Comparison of ENCODE assay signal across 21 mouse cellular contexts in genomic region chr9:46337331-46337730, GRCm38 (mm10). TPM values are rescaled to one million over a fixed set of nuclear protein-coding genes. Genes with fewer than 3 reads are reported as not detected.
DNase-seq lines count a peak whose midpoint lies in the region; ATAC-seq and TF ChIP-seq lines count a peak whose summit lies in the region.
"Had no signal": no experiment of that assay in that cellular context is flagged by ENCODE, and none has a peak within 500 bp of the region (broad histone marks: within the 10 kb centered on the region; RNA-seq: fewer than 3 reads in every experiment).

No protein-coding gene starts in this region.

- H3K4me1 ChIP-seq in forebrain, embryonic 14.5 days (ENCODE audit: control insufficient read depth, insufficient read depth, low read length) = peaks cover 16% of the 10 kb centered on the region
- peaks cover 23% of the 10 kb centered on the region for H3K4me1 ChIP-seq in hindbrain, postnatal 0 days (ENCODE audit: insufficient read depth, low read length)
- H3K4me1 ChIP-seq: heart, embryonic 15.5 days had no signal

- intact Hi-C loops in left cerebral cortex, adult 2 months (cut with DNase I) = no loop called here

- peak; percentile 23; the same call in 1 of the 2 replicates for ATAC-seq in forebrain, embryonic 14.5 days
- peak; percentile 46 for ATAC-seq in hindbrain, postnatal 0 days

- H3ac ChIP-seq in myocyte (ENCODE audit: control insufficient read depth, insufficient read length) = no peak overlapping the region

- no peak for DNase-seq in left cerebral cortex, adult 2 months (ENCODE audit: extremely low spot score in 1 of 2, low spot score in 2 of 2)
- DNase-seq in left cerebral cortex, adult 9 months (ENCODE audit: low spot score in 2 of 2) = no peak
- no peak for DNase-seq in forebrain, embryonic 14.5 days (ENCODE audit: low spot score)
- DNase-seq in hindbrain, postnatal 0 days (ENCODE audit: low spot score) = peak; percentile 34
- no peak for DNase-seq in retina, embryonic 14.5 days (ENCODE audit: low spot score)
- DNase-seq in lung, postnatal 36 days = no peak
- DNase-seq: cerebellum, adult 8-10 months; kidney, adult 2 months; kidney, postnatal 36 days; lung, adult 18-20 months had no signal

- H3K27me3 ChIP-seq in forebrain, embryonic 14.5 days (replicated peaks; ENCODE audit: control insufficient read depth, insufficient read depth, low read length) = no peaks in the 10 kb centered on the region
- H3K27me3 ChIP-seq in hindbrain, postnatal 0 days (ENCODE audit: insufficient read depth, low read length) = no peaks in the 10 kb centered on the region
- peaks cover 33% of the 10 kb centered on the region for H3K27me3 ChIP-seq in myocyte (ENCODE audit: control insufficient read depth, insufficient read depth, insufficient read length)

- H3K9ac ChIP-seq in forebrain, embryonic 14.5 days (ENCODE audit: low read length) = no peak overlapping the region
- H3K9ac ChIP-seq in hindbrain, postnatal 0 days (replicated peaks; ENCODE audit: low read length) = no peak overlapping the region
- H3K9ac ChIP-seq: heart, embryonic 15.5 days had no signal

- peak overlapping the region; percentile 75 for H3K27ac ChIP-seq in left cerebral cortex, adult 2 months
- peak overlapping the region; percentile 39; the same call in 1 of the 2 replicates for H3K27ac ChIP-seq in forebrain, embryonic 14.5 days (ENCODE audit: low read depth, low read length)
- H3K27ac ChIP-seq in hindbrain, postnatal 0 days = peak overlapping the region; percentile 67; the same call in 1 of the 2 replicates
- H3K27ac ChIP-seq: heart, embryonic 15.5 days; macrophage had no signal

- no peaks in the 10 kb centered on the region for H3K79me2 ChIP-seq in myocyte (ENCODE audit: control insufficient read depth, insufficient read depth)

- 33% methylated on average over 7 of the region's 7 CpGs for WGBS in forebrain, embryonic 14.5 days
- WGBS in hindbrain, postnatal 0 days = 34% methylated on average over 7 of the region's 7 CpGs

- H3K36me3 ChIP-seq in forebrain, embryonic 14.5 days (ENCODE audit: control insufficient read depth, insufficient read depth, low read length) = no peaks in the 10 kb centered on the region
- H3K36me3 ChIP-seq in hindbrain, postnatal 0 days (ENCODE audit: insufficient read depth, low read length) = no peaks in the 10 kb centered on the region
- H3K36me3 ChIP-seq in myocyte (ENCODE audit: control insufficient read depth, insufficient read depth) = no peaks in the 10 kb centered on the region
- H3K36me3 ChIP-seq: embryonic facial prominence, embryonic 10.5 days; G1E; heart, embryonic 15.5 days had no signal

- no peak overlapping the region for H3K4me3 ChIP-seq in left cerebral cortex, adult 2 months
- H3K4me3 ChIP-seq in forebrain, embryonic 14.5 days (ENCODE audit: low read depth, low read length) = no peak overlapping the region
- H3K4me3 ChIP-seq in hindbrain, postnatal 0 days (ENCODE audit: low read length) = no peak overlapping the region
- no peak overlapping the region for H3K4me3 ChIP-seq in myocyte
- H3K4me3 ChIP-seq: embryonic facial prominence, embryonic 10.5 days; erythroblast, embryonic 14.5 days; heart, embryonic 15.5 days had no signal

- H3K4me2 ChIP-seq in forebrain, embryonic 14.5 days (ENCODE audit: low read length) = no peak overlapping the region
- no peak overlapping the region for H3K4me2 ChIP-seq in hindbrain, postnatal 0 days (ENCODE audit: low read depth, low read length)
- peak overlapping the region; percentile 18 for H3K4me2 ChIP-seq in myocyte (ENCODE audit: low read depth)
- H3K4me2 ChIP-seq: heart, embryonic 15.5 days had no signal

- TF ChIP-seq CTCF in left cerebral cortex, adult 2 months (IDR thresholded peaks at IDR 0.05) = no peak
- no peak for TF ChIP-seq CTCF in hindbrain, postnatal 0 days (IDR thresholded peaks at IDR 0.05; ENCODE audit: low read depth)

- no peak for TF ChIP-seq POLR2A in myocyte (IDR thresholded peaks at IDR 0.05; ENCODE audit: insufficient read length, low read depth)

- H3K9me3 ChIP-seq in forebrain, embryonic 14.5 days (replicated peaks; ENCODE audit: control insufficient read depth, low read length) = no peaks in the 10 kb centered on the region
- no peaks in the 10 kb centered on the region for H3K9me3 ChIP-seq in hindbrain, postnatal 0 days (ENCODE audit: low read length)
- H3K9me3 ChIP-seq: embryonic facial prominence, embryonic 10.5 days; G1E; heart, embryonic 15.5 days had no signal

TF ChIP-seq in myocyte, 11 proteins besides CTCF, POLR2A, EP300 and RAD21:
- TF ChIP-seq TCF3 (IDR thresholded peaks at IDR 0.05; ENCODE audit: insufficient read length, low read depth) (no peak), MAX (IDR thresholded peaks at IDR 0.05; ENCODE audit: low read depth) (no peak), E2F4 (IDR thresholded peaks at IDR 0.05; ENCODE audit: insufficient read depth) (no peak), USF1 (IDR thresholded peaks at IDR 0.05; ENCODE audit: low read depth) (no peak), POLR2AphosphoS2 (IDR thresholded peaks at IDR 0.05; ENCODE audit: insufficient read length, low read depth) (no peak), REST (IDR thresholded peaks at IDR 0.05; ENCODE audit: insufficient read depth, insufficient read length) (no peak), TCF12 (IDR thresholded peaks at IDR 0.05; ENCODE audit: insufficient read depth, poor library complexity, severe bottlenecking) (no peak), CEBPB (IDR thresholded peaks at IDR 0.05; ENCODE audit: insufficient read depth, poor library complexity, severe bottlenecking) (no peak)

RNA-seq across cellular contexts. Expression of gene 4931429L15Rik, which starts 17.5 kb away (rescaled TPM):
- total RNA-seq in left cerebral cortex, adult 2 months (2021) = not detected
- not detected in 2 replicates for polyA plus RNA-seq in forebrain, embryonic 14.5 days (2014; fragmentation: Nextera tagmentation; extraction: Ambion mirVana)
- 0.07 TPM in 1 of 2 replicates, not detected in the other for total RNA-seq in hindbrain, postnatal 0 days (2014; rRNA removed)
- polyA plus RNA-seq in hindbrain, postnatal 0 days (2015; fragmentation: Nextera tagmentation; extraction: Ambion mirVana) = not detected in 2 replicates
- not detected for polyA plus RNA-seq in myocyte (2012; fragmentation: generic; extraction: Trizol)
- total RNA-seq: adrenal gland, adult 2 months; G1E; granulocyte monocyte progenitor cell, adult 5-6 weeks; left cerebral cortex, adult 18-20 months had no signal
- polyA plus RNA-seq: adrenal gland, adult 2 months; embryonic facial prominence, embryonic 10.5 days; erythroblast, embryonic 14.5 days; G1E; heart, embryonic 15.5 days; kidney, adult 2 months; limb, embryonic 14.5 days; macrophage; thymus, postnatal 0 days had no signal

RNA-seq across cellular contexts. Expression of gene Bud13, which starts 54.5 kb away (rescaled TPM):
- 10 to 100 TPM; 10.4 to 11.0 TPM for total RNA-seq in left cerebral cortex, adult 2 months (2021)
- 14.9 and 18.7 TPM in 2 replicates for polyA plus RNA-seq in forebrain, embryonic 14.5 days (2014; fragmentation: Nextera tagmentation; extraction: Ambion mirVana)
- total RNA-seq in hindbrain, postnatal 0 days (2014; rRNA removed) = 12.6 and 16.4 TPM in 2 replicates
- 11.8 and 12.3 TPM in 2 replicates for polyA plus RNA-seq in hindbrain, postnatal 0 days (2015; fragmentation: Nextera tagmentation; extraction: Ambion mirVana)
- polyA plus RNA-seq in myocyte (2012; fragmentation: generic; extraction: Trizol) = 9.5 TPM
